Mouse (Mus musculus) G1E (cell line): Measurements from ENCODE around the gene Lhb.
A peak's percentile ranks its signal among the peaks of the same experiment; 100 is the strongest.

Source experiments
- CTCF ChIP-seq: IDR thresholded peaks from 2 replicates; pipeline ENCODE4 v1.5.1; 2012; ENCODE audit warnings: low read depth, low read length, inconsistent platforms, mixed read lengths
- GATA1 ChIP-seq: IDR thresholded peaks from 2 replicates; pipeline ENCODE4 v1.6.1; 2012; ENCODE audit warnings: borderline replicate concordance, low read length, inconsistent platforms, mixed read lengths
- GATA2 ChIP-seq: IDR thresholded peaks from 2 replicates; pipeline ENCODE4 v1.6.1; 2012; ENCODE audit warnings: low read depth, low read length, inconsistent platforms, borderline replicate concordance
- POLR2AphosphoS5 ChIP-seq: IDR thresholded peaks from 2 replicates; pipeline ENCODE4 v1.6.1; 2012; ENCODE audit warnings: low read depth, low read length, inconsistent platforms; ENCODE audit not compliant: insufficient replicate concordance
- TAL1 ChIP-seq: conservative IDR thresholded peaks from 2 replicates; pipeline ENCODE4 v1.6.1; 2012; ENCODE audit warnings: low read depth, low read length, inconsistent platforms, mixed read lengths

GRCm38 (mm10) chr7:45405091-45406075 is 15.2 kb upstream of the Lhb start, which contains the start of gene Kcna7:
- peak; percentile 91 for TF ChIP-seq CTCF
- TF ChIP-seq TAL1: no peak
- TF ChIP-seq POLR2AphosphoS5: no peak
- TF ChIP-seq GATA1: no peak
- no peak for TF ChIP-seq GATA2
